Mouse (Mus musculus) MEL (cell line): ENCODE measurements around the gene Mpc1. TPM values are rescaled to one million over a fixed set of nuclear protein-coding genes. Genes with fewer than 3 reads are reported as not detected.

Source experiments
- DNase-seq: peaks from one replicate; pipeline ENCODE4 v3.0.0; 2011; ENCODE audit warnings: low read depth, low spot score
- H3K27ac ChIP-seq: 2 replicates; pipeline ENCODE4 v1.5.1; 2012; ENCODE audit warnings: low read depth, mild to moderate bottlenecking, control low read depth, low read length, moderate library complexity; ENCODE audit not compliant: control insufficient read depth
- H3K27me3 ChIP-seq, 2 experiments: fragments of 150-350 bp in 1 of 2; sonication (generic) in 1 of 2; 2 replicates each; pipeline ENCODE4 v1.6.1; 2012; ENCODE audit warnings: low read length in 2 of 2, mild to moderate bottlenecking in 2 of 2, improper control_type of control experiment in 1 of 2, moderate library complexity in 1 of 2; ENCODE audit not compliant: insufficient read depth in 2 of 2, control insufficient read depth in 1 of 2
- H3K36me3 ChIP-seq, 2 experiments: 2 replicates each; pipeline ENCODE4 v1.6.1; 2012 to 2014; ENCODE audit warnings: low read length in 2 of 2, improper control_type of control experiment in 1 of 2, inconsistent platforms in 1 of 2, mild to moderate bottlenecking in 1 of 2; ENCODE audit not compliant: insufficient read depth in 2 of 2, control insufficient read depth in 1 of 2
- H3K4me1 ChIP-seq, 2 experiments: fragments of 150-350 bp in 1 of 2; sonication (generic) in 1 of 2; 2 replicates each; pipeline ENCODE4 v1.6.1; 2012; ENCODE audit warnings: low read length in 2 of 2, improper control_type of control experiment in 1 of 2, mild to moderate bottlenecking in 1 of 2; ENCODE audit not compliant: insufficient read depth in 2 of 2, control insufficient read depth in 1 of 2
- H3K4me3 ChIP-seq, 2 experiments: fragments of 150-350 bp in 1 of 2; sonication (generic) in 1 of 2; 2 replicates each; pipeline ENCODE4 v1.5.1; 2012; ENCODE audit warnings: low read depth in 2 of 2, low read length in 2 of 2, mild to moderate bottlenecking in 2 of 2, moderate library complexity in 2 of 2, control low read depth in 1 of 2, improper control_type of control experiment in 1 of 2; ENCODE audit not compliant: control insufficient read depth in 1 of 2, insufficient read depth in 1 of 2
- H3K79me2 ChIP-seq: 2 replicates; pipeline ENCODE4 v1.6.1; 2012; ENCODE audit warnings: mild to moderate bottlenecking, low read length, moderate library complexity; ENCODE audit not compliant: control insufficient read depth, poor library complexity, insufficient read depth
- H3K9ac ChIP-seq: 2 replicates; pipeline ENCODE4 v1.6.1; 2012; ENCODE audit warnings: low read depth, mild to moderate bottlenecking, control low read depth, low read length, moderate library complexity; ENCODE audit not compliant: control insufficient read depth, poor library complexity, severe bottlenecking
- H3K9me3 ChIP-seq: fragments of 150-350 bp; sonication (generic); replicated peaks from 2 replicates; pipeline ENCODE4 v1.6.1; 2012; ENCODE audit warnings: mild to moderate bottlenecking, low read length, improper control_type of control experiment, moderate library complexity; ENCODE audit not compliant: insufficient read depth
- BHLHE40 ChIP-seq: IDR thresholded peaks from 2 replicates; pipeline ENCODE4 v1.6.1; 2012; ENCODE audit warnings: low read depth, mild to moderate bottlenecking, inconsistent platforms, low read length, improper control_type of control experiment, borderline replicate concordance
- CTCF ChIP-seq, 3 experiments: IDR thresholded peaks in 2 of 3; conservative IDR thresholded peaks in 1 of 3; 2 replicates each; pipeline ENCODE4 v1.5.1; 2011 to 2012; ENCODE audit warnings: low read length in 3 of 3, low read depth in 2 of 3, mild to moderate bottlenecking in 2 of 3, improper control_type of control experiment in 1 of 3, inconsistent platforms in 1 of 3, mixed read lengths in 1 of 3, moderate library complexity in 1 of 3; ENCODE audit not compliant: control insufficient read depth in 1 of 3, insufficient read depth in 1 of 3, poor library complexity in 1 of 3, severe bottlenecking in 1 of 3
- E2F4 ChIP-seq: IDR thresholded peaks from 2 replicates; pipeline ENCODE4 v1.6.1; 2011; ENCODE audit warnings: low read depth, low read length, improper control_type of control experiment, borderline replicate concordance
- ETS1 ChIP-seq: IDR thresholded peaks from 2 replicates; pipeline ENCODE4 v1.6.1; 2012; ENCODE audit warnings: low read depth, mild to moderate bottlenecking, inconsistent platforms, low read length, improper control_type of control experiment, moderate library complexity
- GATA1 ChIP-seq: IDR thresholded peaks from 2 replicates; pipeline ENCODE4 v1.6.1; 2011; ENCODE audit warnings: low read depth, low read length, improper control_type of control experiment
- JUND ChIP-seq: IDR thresholded peaks from 2 replicates; pipeline ENCODE4 v1.6.1; 2011; ENCODE audit warnings: low read depth, mild to moderate bottlenecking, improper control_type of control experiment, low read length
- MYB ChIP-seq: IDR thresholded peaks from 2 replicates; pipeline ENCODE4 v1.6.1; 2011; ENCODE audit warnings: mild to moderate bottlenecking, low read depth, low read length, improper control_type of control experiment
- MYC ChIP-seq: IDR thresholded peaks from 2 replicates; pipeline ENCODE4 v1.6.1; 2011; ENCODE audit warnings: low read depth, mild to moderate bottlenecking, low read length, improper control_type of control experiment, moderate library complexity
- POLR2A ChIP-seq, 2 experiments: IDR thresholded peaks; 2 replicates each; pipeline ENCODE4 v1.6.1; 2011 to 2012; ENCODE audit warnings: low read length in 2 of 2, mild to moderate bottlenecking in 2 of 2, control low read depth in 1 of 2, improper control_type of control experiment in 1 of 2, low read depth in 1 of 2, moderate library complexity in 1 of 2; ENCODE audit not compliant: control insufficient read depth in 1 of 2, insufficient read depth in 1 of 2, poor library complexity in 1 of 2
- POLR2AphosphoS2 ChIP-seq: IDR thresholded peaks from 2 replicates; pipeline ENCODE4 v1.6.1; 2011; ENCODE audit warnings: low read length, improper control_type of control experiment
- RAD21 ChIP-seq: IDR thresholded peaks from 2 replicates; pipeline ENCODE4 v1.6.1; 2011; ENCODE audit warnings: mild to moderate bottlenecking, low read depth, low read length, improper control_type of control experiment
- RCOR1 ChIP-seq: IDR thresholded peaks from 2 replicates; pipeline ENCODE4 v1.6.1; 2012; ENCODE audit warnings: low read depth, mild to moderate bottlenecking, inconsistent platforms, low read length, improper control_type of control experiment
- SMC3 ChIP-seq: IDR thresholded peaks from 2 replicates; pipeline ENCODE4 v1.6.1; 2011; ENCODE audit warnings: low read depth, low read length, improper control_type of control experiment
- TAL1 ChIP-seq: IDR thresholded peaks from 2 replicates; pipeline ENCODE4 v1.6.1; 2012; ENCODE audit warnings: mild to moderate bottlenecking, inconsistent platforms, low read length, moderate library complexity, mixed read lengths
- TBP ChIP-seq: IDR thresholded peaks from 2 replicates; pipeline ENCODE4 v1.8.0; 2011; ENCODE audit warnings: low read depth, low read length, improper control_type of control experiment
- USF1 ChIP-seq: IDR thresholded peaks from 2 replicates; pipeline ENCODE4 v1.6.1; 2014; ENCODE audit warnings: low read depth, mild to moderate bottlenecking, inconsistent platforms, low read length, improper control_type of control experiment, moderate library complexity
- ZC3H11A ChIP-seq: IDR thresholded peaks from 2 replicates; pipeline ENCODE4 v1.6.1; 2012; ENCODE audit warnings: low read depth, mild to moderate bottlenecking, inconsistent platforms, low read length, improper control_type of control experiment
- ZMIZ1 ChIP-seq: IDR thresholded peaks from 2 replicates; pipeline ENCODE4 v1.6.1; 2012; ENCODE audit warnings: low read depth, mild to moderate bottlenecking, inconsistent platforms, low read length, improper control_type of control experiment, moderate library complexity
- ZNF384 ChIP-seq: IDR thresholded peaks from 2 replicates; pipeline ENCODE4 v1.6.1; 2012; ENCODE audit warnings: low read depth, mild to moderate bottlenecking, inconsistent platforms, low read length, improper control_type of control experiment
- polyA plus RNA-seq, 2 experiments: library from polyadenylated mRNA; stranded (reverse) in 1 of 2; unstranded in 1 of 2; fragments of >175 nt in 1 of 2; fragments of >200 nt in 1 of 2; gene quantifications; 2 replicates each; pipeline versions ENCODE4 v1.2.1 to v1.2.4; 2012; ENCODE audit warnings: low replicate concordance in 2 of 2, low read depth in 1 of 2; ENCODE audit not compliant: insufficient read length in 2 of 2, insufficient read depth in 1 of 2, missing spikeins in 1 of 2
- total RNA-seq: library from RNA; depleted of rRNA; stranded (reverse); fragments of 300-350 nt; gene quantifications from 2 replicates; pipeline ENCODE4 v1.2.3, GENCODE M21; 2012

Gene Mpc1
- total and polyA plus RNA-seq, 3 experiments, result 56.2 to 89.6 TPM; not detected in 1

- no peaks in the 10 kb centered on the region for H3K9me3 ChIP-seq
- no peak for DNase-seq
Observed at GRCm38 (mm10) chr17:8303671-8304070, 21.0 kb downstream of the Mpc1 start.

GRCm38 (mm10) chr17:8305801-8306200 is 23.1 kb downstream of the Mpc1 start:
- Histone ChIP-seq H3K4me1 (no peaks in the 10 kb centered on the region), H3K27me3 (no peaks in the 10 kb centered on the region), H3K9ac (no peak overlapping the region), H3K9me3 (no peaks in the 10 kb centered on the region), H3K36me3 (no peaks in the 10 kb centered on the region)
- no peak for DNase-seq
- TF ChIP-seq ZC3H11A, result no peak
- peak in 1 of 3 experiments; percentile 12; a peak in 1 of 6 replicates for TF ChIP-seq CTCF (IDR thresholded peaks at IDR 0.05 in 2 of 3, conservative IDR thresholded peaks at IDR 0.05 in 1 of 3; ENCODE audit: control insufficient read depth in 1 of 3, insufficient read depth in 1 of 3, low read depth in 2 of 3, low read length in 3 of 3, poor library complexity in 1 of 3, severe bottlenecking in 1 of 3)
- TF ChIP-seq, all 39 proteins: peak for 1
- Histone ChIP-seq H3K27ac (no peak overlapping the region), H3K79me2 (peaks cover 1% of the 10 kb centered on the region; the same call in 1 of the 2 replicates), H3K4me3 (no peak overlapping the region)

More at GRCm38 (mm10) chr17:8303671-8304070, 21.0 kb downstream of the Mpc1 start:
- no peaks in the 10 kb centered on the region for H3K27me3 ChIP-seq
- H3K27ac ChIP-seq, result no peak overlapping the region
- no peak overlapping the region for H3K9ac ChIP-seq
- no peaks in the 10 kb centered on the region for H3K36me3 ChIP-seq
- H3K4me3 ChIP-seq, result no peak overlapping the region
- no peaks in the 10 kb centered on the region for H3K4me1 ChIP-seq
- no peak for TF ChIP-seq TAL1
- TF ChIP-seq TBP, result no peak
- no peak for TF ChIP-seq USF1
- no peak for TF ChIP-seq CTCF (IDR thresholded peaks at IDR 0.05 in 2 of 3, conservative IDR thresholded peaks at IDR 0.05 in 1 of 3; ENCODE audit: control insufficient read depth in 1 of 3, insufficient read depth in 1 of 3, low read depth in 2 of 3, low read length in 3 of 3, poor library complexity in 1 of 3, severe bottlenecking in 1 of 3)
- no peak for TF ChIP-seq E2F4
- TF ChIP-seq RAD21, result no peak
- no peak for TF ChIP-seq ZC3H11A
- no peak for TF ChIP-seq MYB
- no peak for TF ChIP-seq RCOR1
- no peak for TF ChIP-seq ZNF384
- TF ChIP-seq BHLHE40, result no peak
- TF ChIP-seq SMC3, result no peak
- no peak for TF ChIP-seq GATA1
- TF ChIP-seq ETS1, result no peak
- TF ChIP-seq POLR2A (IDR thresholded peaks at IDR 0.05; ENCODE audit: control insufficient read depth in 1 of 2, insufficient read depth in 1 of 2, low read depth in 1 of 2, low read length in 2 of 2, poor library complexity in 1 of 2), result no peak
- no peak for TF ChIP-seq MYC
- TF ChIP-seq JUND, result no peak
- TF ChIP-seq POLR2AphosphoS2, result no peak
- no peak for TF ChIP-seq ZMIZ1
- no peaks in the 10 kb centered on the region for H3K79me2 ChIP-seq
